Mouse (Mus musculus): ENCODE measurements around the gene Eif4g2.

DNA sequence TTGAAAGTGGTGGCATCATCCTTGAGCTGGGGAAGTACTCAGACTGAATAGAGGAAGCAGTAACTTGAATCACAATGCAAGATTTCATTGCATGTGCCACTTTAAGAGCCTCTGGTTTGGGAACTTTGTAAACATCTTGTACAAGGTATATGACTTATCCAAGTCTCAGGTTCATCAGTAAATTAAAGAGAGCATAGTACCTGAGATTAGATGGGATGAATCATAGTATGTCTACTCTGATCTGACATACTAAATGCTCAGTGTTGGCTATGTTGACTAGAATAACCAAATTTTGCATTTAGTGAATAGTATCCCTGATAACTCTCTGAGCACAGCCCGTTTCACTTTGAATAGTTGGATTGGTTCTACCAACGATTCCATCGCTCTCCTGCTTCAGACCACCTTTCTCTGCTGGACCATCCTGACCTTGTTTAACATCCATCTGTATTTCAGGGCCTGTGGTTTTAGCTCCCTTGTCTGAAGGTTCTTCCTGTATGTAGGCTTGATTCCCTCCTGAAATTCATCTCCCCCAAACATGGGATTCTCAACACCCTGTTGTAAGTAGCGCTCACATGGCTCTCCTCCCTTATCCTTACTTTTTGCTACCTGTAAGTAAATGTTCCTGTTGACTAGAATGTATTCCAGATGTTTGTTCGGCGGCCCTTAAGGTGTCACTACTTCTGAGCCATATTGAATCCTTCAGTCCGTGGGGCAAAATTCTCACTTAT is 13.2 kb downstream of the Eif4g2 start:
- TF ChIP-seq CTCF (IDR thresholded peaks at IDR 0.05; ENCODE audit: control insufficient read depth, insufficient read depth, insufficient replicate concordance, low read depth, low read length) (no peak), POLR2A (IDR thresholded peaks at IDR 0.05; ENCODE audit: control insufficient read depth, low read depth, low read length) (no peak)

All from testis, adult 2 months (tissue).